Mouse (Mus musculus) forebrain, embryonic 15.5 days (tissue): ENCODE data around the gene Letmd1. TPM values are rescaled to one million over a fixed set of nuclear protein-coding genes. Genes with fewer than 3 reads are reported as not detected.
"Not testable (repeated sequence)": the region's sequence is repeated elsewhere in the genome, so short reads cannot be mapped to it uniquely, and the experiment has no call there.

Experiments
- ATAC-seq: fragments of 200-750 bp; cut with Nextera tagmentation; replicated peaks from 2 replicates; pipeline ENCODE4 v1.8.0; 2017; ENCODE audit warnings: mild to moderate bottlenecking, moderate TSS enrichment, moderate library complexity
- H3K27ac ChIP-seq: fragments of 300-500 bp; sonication (generic); replicated peaks from 2 replicates; pipeline ENCODE4 v1.5.1; 2015; ENCODE audit warnings: mild to moderate bottlenecking, inconsistent platforms
- H3K27me3 ChIP-seq: fragments of 300-500 bp; sonication (generic); 2 replicates; pipeline ENCODE4 v1.6.1; 2015; ENCODE audit warnings: inconsistent platforms
- H3K36me3 ChIP-seq: fragments of 300-500 bp; sonication (generic); 2 replicates; pipeline ENCODE4 v1.6.1; 2015; ENCODE audit warnings: mild to moderate bottlenecking, inconsistent platforms
- H3K4me1 ChIP-seq: fragments of 300-500 bp; sonication (generic); 2 replicates; pipeline ENCODE4 v1.6.1; 2015; ENCODE audit warnings: inconsistent platforms
- H3K4me2 ChIP-seq: fragments of 300-500 bp; sonication (generic); replicated peaks from 2 replicates; pipeline ENCODE4 v1.6.1; 2015; ENCODE audit warnings: mild to moderate bottlenecking, inconsistent platforms
- H3K4me3 ChIP-seq: fragments of 300-500 bp; sonication (generic); 2 replicates; pipeline ENCODE4 v1.5.1; 2015; ENCODE audit warnings: mild to moderate bottlenecking, inconsistent platforms
- H3K9ac ChIP-seq: fragments of 300-500 bp; sonication (generic); replicated peaks from 2 replicates; pipeline ENCODE4 v1.6.1; 2015; ENCODE audit warnings: mild to moderate bottlenecking, inconsistent platforms
- H3K9me3 ChIP-seq: fragments of 300-500 bp; sonication (generic); 2 replicates; pipeline ENCODE4 v1.6.1; 2016; ENCODE audit warnings: inconsistent platforms
- WGBS: fragments of 180-500 bp; shearing (Covaris S2); methylation state at CpG from one replicate; pipeline ENCODE4 v1.1.7; 2015; ENCODE audit warnings: mixed read lengths; 5-methylcytosine and 5-hydroxymethylcytosine counted together
- polyA plus RNA-seq: library from polyadenylated mRNA; unstranded; fragments of >200 nt; fragmentation: Nextera tagmentation; extraction: Ambion mirVana; gene quantifications from 2 replicates; pipeline ENCODE4 v1.2.1, GENCODE M21; 2015

Gene Letmd1
- polyA plus RNA-seq, 1 experiment from 2014 or later: 51.5 TPM

DNA sequence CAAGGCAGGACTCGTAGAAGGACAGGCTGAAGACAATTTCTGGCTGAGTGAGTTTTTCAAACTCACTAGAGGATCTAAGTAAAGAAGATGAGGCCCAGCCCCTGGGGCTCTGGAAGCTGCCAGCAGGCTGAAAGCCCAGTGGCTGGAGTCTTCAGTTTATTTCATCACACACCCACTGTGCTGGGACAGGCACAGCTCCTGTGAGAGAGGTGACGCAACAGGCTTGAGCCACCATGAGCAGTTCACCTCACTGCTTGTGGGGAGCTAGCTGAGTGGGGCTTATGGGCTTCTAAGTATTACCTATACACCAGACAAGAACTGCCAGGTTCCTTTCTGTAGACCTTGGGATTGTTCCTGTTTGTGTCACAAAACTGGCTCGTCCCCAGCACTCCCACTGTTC lies 16.8 kb downstream of the Letmd1 start:
- H3K36me3 ChIP-seq: peaks cover 82% of the 10 kb centered on the region
- peaks cover 13% of the 10 kb centered on the region for H3K4me1 ChIP-seq
- ATAC-seq: no peak
- WGBS: 88% methylated on average over 3 of the region's 3 CpGs
- no peak overlapping the region for H3K4me2 ChIP-seq
- H3K27me3 ChIP-seq: no peaks in the 10 kb centered on the region
- no peak overlapping the region for H3K9ac ChIP-seq
- H3K4me3 ChIP-seq: no peak overlapping the region
- H3K27ac ChIP-seq: no peak overlapping the region
- no peaks in the 10 kb centered on the region for H3K9me3 ChIP-seq

DNA sequence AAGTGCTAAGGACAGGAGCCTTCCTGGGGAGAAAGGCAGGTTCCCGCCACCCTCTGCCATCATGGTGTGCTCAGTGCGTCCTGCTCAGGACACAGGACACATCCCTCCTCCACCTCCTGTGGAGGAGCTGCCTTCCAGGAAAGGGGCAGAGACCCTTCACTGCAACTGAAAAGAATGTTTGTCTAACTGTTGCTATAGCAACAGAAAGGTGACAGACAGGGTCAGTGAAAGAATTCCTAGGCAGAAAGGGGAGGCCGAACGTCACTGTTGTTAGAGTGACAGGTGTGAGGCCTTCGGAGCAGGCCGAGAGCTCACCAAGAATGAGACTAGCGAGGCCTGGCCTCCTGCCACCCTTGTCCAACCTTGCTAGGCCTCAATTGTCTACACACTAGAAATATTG lies 17.6 kb downstream of the Letmd1 start:
- WGBS: 25% methylated on average over 7 of the region's 7 CpGs

DNA sequence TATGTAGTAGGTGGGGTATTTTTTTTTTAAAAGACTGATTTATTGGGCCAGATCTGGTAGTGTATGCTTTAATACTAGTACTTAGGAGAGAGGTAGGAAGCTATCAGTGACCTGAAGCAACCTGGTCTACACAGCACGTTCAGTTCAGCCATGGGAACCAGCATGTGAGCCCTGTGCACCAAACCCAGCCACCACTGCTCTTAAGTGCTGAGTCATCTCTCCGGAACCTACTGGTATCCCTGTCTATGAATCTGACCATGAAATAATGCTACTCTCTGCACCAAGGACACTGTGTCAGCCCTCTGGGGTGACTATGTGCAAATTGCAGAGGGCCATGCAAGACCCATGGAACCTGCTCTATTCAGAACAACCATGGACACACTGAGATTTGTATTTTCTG lies 18.2 kb downstream of the Letmd1 start:
- WGBS: 83% methylated on average over 2 of the region's 2 CpGs
- Histone ChIP-seq H3K9me3 (no peaks in the 10 kb centered on the region), H3K4me2 (no peak overlapping the region), H3K4me1 (peaks cover 27% of the 10 kb centered on the region), H3K27me3 (no peaks in the 10 kb centered on the region), H3K4me3 (no peak overlapping the region), H3K27ac (no peak overlapping the region), H3K36me3 (peaks cover 67% of the 10 kb centered on the region), H3K9ac (no peak overlapping the region)
- no peak for ATAC-seq

More for the DNA sequence above, 17.6 kb downstream of the Letmd1 start:
- Histone ChIP-seq H3K4me1 (peaks cover 21% of the 10 kb centered on the region), H3K4me2 (no peak overlapping the region), H3K4me3 (no peak overlapping the region), H3K9me3 (no peaks in the 10 kb centered on the region), H3K36me3 (peaks cover 73% of the 10 kb centered on the region), H3K9ac (no peak overlapping the region), H3K27me3 (no peaks in the 10 kb centered on the region), H3K27ac (no peak overlapping the region)
- no peak for ATAC-seq

DNA sequence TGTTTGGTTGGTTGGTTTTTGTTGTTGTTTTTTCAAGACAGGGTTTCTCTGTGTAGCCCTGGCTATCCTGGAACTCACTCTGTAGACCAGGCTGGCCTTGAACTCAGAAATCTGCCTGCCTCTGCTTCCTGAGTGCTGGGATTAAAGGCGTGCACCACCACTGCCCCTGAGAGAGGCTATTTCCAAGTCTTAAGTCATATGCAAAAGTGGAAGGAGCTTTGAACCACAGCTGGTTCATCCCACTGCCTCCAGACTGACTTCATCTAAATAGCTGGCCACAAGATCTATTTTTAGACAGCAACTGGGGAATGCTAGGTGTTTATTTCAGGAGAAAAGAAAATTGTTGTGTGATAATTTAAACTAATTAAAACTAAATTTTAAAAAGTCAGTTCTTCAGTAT lies 19.5 kb downstream of the Letmd1 start:
- H3K27me3 ChIP-seq, ATAC-seq, H3K9ac ChIP-seq, H3K27ac ChIP-seq, H3K9me3 ChIP-seq, H3K4me3 ChIP-seq, H3K4me2 ChIP-seq: not testable (repeated sequence)
- peaks cover 39% of the 10 kb centered on the region for H3K4me1 ChIP-seq
- H3K36me3 ChIP-seq: peaks cover 55% of the 10 kb centered on the region
- 90% methylated on average over 1 of the region's 1 CpGs for WGBS

DNA sequence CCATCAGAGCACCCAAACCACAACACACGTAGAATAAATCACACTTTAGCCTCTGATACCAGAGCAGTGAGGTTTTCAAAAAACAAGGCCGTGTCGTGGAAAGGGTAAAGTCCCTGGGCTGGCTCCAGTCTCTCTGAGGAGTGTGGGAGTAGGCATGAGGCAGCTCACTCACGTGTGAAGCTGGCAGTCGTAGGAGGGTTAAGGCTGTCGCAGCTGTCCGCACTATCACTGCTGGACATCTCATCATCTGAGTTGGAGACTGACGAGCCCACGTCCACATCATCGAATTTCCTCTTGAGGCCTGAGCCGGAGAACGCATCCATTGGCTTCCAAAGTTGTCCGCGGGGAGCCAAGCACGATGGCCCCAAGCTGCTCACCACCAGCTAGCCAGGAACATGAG lies 20.4 kb downstream of the Letmd1 start:
- whole genome bisulfite sequencing: 90% methylated on average over 15 of the region's 15 CpGs
- ATAC-seq: no peak

DNA sequence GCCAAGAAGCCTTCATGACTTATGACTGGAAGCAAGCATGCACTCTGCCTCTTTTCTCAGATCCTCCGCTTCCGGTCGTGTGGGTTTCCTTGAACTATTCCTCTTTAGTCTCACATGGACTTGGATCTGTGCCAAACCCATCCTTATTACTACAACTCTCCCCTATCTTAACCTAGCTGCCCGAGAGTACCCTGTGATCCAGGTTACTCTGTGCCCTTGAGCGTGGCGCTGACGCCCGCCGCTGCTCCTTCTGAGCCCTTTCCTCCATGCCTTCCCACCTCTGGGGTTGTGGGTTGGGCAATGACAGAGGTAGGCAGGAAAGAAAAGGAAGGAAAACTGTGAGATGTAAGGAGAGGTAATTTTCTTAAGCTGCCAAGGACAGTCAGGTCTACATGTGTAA lies 23.1 kb downstream of the Letmd1 start:
- Histone ChIP-seq H3K4me1 (peaks cover 48% of the 10 kb centered on the region), H3K4me3 (no peak overlapping the region), H3K36me3 (peaks cover 21% of the 10 kb centered on the region), H3K9me3 (no peaks in the 10 kb centered on the region), H3K9ac (no peak overlapping the region), H3K4me2 (peak overlapping the region; percentile 28), H3K27ac (no peak overlapping the region), H3K27me3 (no peaks in the 10 kb centered on the region)
- WGBS: 66% methylated on average over 9 of the region's 9 CpGs
- no peak for ATAC-seq

More for the DNA sequence above, 20.4 kb downstream of the Letmd1 start:
- H3K4me1 ChIP-seq: peaks cover 48% of the 10 kb centered on the region
- H3K4me2 ChIP-seq: no peak overlapping the region
- no peaks in the 10 kb centered on the region for H3K9me3 ChIP-seq
- H3K9ac ChIP-seq: no peak overlapping the region
- H3K4me3 ChIP-seq: no peak overlapping the region
- no peaks in the 10 kb centered on the region for H3K27me3 ChIP-seq
- peaks cover 47% of the 10 kb centered on the region for H3K36me3 ChIP-seq
- H3K27ac ChIP-seq: no peak overlapping the region

DNA sequence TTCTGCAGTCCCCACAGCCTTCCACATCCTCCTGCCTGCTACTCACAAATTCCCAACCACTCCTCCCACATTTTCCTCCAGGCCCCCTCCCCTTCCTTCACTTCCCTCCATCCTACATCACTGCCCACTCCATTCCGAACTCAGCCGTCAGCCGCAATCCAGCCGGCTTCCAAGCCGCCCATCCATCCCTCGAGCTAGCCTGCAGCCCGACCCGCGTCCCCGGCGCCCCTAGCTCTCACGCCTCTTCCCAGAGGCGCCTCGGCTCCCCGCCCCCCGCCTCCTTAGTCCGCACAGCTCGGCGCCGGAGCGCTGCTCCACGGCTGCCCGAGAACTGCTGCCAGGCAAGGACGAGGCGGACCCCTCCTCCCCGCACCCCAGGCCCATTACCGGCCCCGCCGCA lies 25.8 kb downstream of the Letmd1 start:
- Histone ChIP-seq H3K9ac (peak overlapping the region; percentile 93), H3K9me3 (no peaks in the 10 kb centered on the region), H3K4me3 (peak overlapping the region; percentile 77), H3K4me2 (peak overlapping the region; percentile 81), H3K27ac (peak overlapping the region; percentile 97), H3K36me3 (no peaks in the 10 kb centered on the region), H3K4me1 (peaks cover 42% of the 10 kb centered on the region), H3K27me3 (no peaks in the 10 kb centered on the region)
- peak; percentile 89 for ATAC-seq
- under 1% methylated on average over 29 of the region's 29 CpGs for WGBS

DNA sequence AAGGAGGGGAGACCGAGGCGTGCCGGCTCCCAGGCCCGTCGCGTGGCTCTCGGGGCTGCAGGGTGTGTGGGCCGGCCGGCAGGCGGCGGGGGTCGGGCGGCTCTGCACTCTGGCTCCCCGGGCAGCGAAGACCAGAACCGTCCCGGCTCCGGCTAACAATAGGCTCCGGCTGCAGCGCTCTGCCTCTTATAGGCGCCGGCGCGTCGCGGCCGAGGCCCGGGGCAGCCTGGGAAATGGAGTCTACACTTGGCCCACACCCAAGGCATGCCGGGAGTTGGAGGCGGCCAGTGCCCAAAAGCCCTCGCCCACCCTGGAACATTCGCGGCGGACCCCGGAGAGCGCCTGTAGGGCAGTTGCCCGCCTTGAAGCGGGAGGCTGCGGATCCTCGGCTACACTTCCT lies 26.3 kb downstream of the Letmd1 start, which contains the start of gene Csrnp2:
TSS of gene Csrnp2 (minus strand) at position 387 of the 400 bp plus-strand sequence.
- peak within 1 kb of the TSS; percentile 93 for H3K9ac ChIP-seq
- under 1% methylated on average over 40 of the region's 40 CpGs for WGBS
- H3K9me3 ChIP-seq: no peaks in the 10 kb centered on the region
- peak within 1 kb of the TSS; percentile 77 for H3K4me3 ChIP-seq
- no peaks in the 10 kb centered on the region for H3K36me3 ChIP-seq
- peak within 1 kb of the TSS; percentile 97 for H3K27ac ChIP-seq
- no peaks in the 10 kb centered on the region for H3K27me3 ChIP-seq
- peak; percentile 98 for ATAC-seq
- H3K4me1 ChIP-seq: peaks cover 40% of the 10 kb centered on the region
- H3K4me2 ChIP-seq: peak within 1 kb of the TSS; percentile 81

DNA sequence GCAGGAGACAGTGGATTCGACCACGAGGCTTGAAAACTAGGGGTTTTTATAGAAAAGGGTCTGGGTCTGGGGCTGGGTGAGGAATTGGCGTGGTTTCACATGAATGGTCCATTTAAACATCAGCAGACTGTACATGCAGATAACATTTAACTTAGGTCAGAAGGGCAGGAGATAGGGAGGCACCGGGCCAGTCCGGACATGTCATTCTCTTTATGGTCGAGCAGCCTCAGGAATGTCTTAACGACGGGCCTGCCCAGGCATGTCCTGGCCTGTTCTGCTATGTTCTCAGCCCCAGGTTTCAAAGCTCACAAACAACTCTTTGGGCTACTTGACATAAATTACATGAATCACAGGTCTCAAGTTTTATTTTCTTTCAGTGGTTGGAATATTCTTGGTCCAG lies 30.7 kb downstream of the Letmd1 start:
- H3K4me1 ChIP-seq, H3K4me3 ChIP-seq, H3K27ac ChIP-seq, ATAC-seq, H3K4me2 ChIP-seq, H3K9me3 ChIP-seq, H3K27me3 ChIP-seq, H3K9ac ChIP-seq: not testable (repeated sequence)
- H3K36me3 ChIP-seq: peaks cover 12% of the 10 kb centered on the region
- 91% methylated on average over 8 of the region's 8 CpGs for WGBS

DNA sequence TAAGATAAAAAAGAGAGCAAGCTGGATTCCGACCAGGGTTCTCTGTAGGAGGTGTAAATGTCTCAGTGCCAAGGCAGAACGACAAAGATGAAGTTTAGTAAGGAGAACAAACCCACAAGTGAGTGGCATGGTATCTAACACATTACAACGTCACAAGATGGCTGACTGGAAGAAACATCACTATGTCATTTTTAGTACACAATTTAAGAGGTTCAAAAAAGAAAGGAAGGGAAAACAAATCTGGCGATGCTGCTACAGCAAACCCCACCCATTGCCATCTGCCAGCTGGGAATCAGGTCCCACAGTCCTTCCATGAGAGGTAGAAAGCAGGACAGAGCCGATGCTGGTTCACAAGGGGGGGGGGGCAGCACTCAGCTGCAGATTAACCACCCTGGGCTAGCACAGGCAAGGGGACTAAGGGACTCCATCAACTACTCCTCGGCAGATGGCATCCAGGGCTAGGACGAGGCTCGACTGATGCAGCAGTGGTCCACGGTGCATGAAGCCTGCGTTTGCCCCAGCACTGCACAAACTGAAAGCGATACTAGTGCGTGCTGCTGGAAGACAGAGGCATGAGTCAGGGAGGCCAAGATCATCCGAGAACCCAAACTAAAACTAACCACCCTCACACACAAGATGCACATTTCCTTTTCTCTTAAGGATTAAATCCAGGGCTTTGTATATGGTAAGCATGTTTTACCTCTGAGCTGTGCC lies 39.8 kb downstream of the Letmd1 start:
- Histone ChIP-seq H3K27me3 (no peaks in the 10 kb centered on the region), H3K9me3 (no peaks in the 10 kb centered on the region), H3K27ac (no peak overlapping the region), H3K9ac (no peak overlapping the region), H3K4me1 (no peaks in the 10 kb centered on the region), H3K36me3 (peaks cover 70% of the 10 kb centered on the region), H3K4me2 (no peak overlapping the region), H3K4me3 (no peak overlapping the region)
- 84% methylated on average over 13 of the region's 13 CpGs for WGBS
- no peak for ATAC-seq

DNA sequence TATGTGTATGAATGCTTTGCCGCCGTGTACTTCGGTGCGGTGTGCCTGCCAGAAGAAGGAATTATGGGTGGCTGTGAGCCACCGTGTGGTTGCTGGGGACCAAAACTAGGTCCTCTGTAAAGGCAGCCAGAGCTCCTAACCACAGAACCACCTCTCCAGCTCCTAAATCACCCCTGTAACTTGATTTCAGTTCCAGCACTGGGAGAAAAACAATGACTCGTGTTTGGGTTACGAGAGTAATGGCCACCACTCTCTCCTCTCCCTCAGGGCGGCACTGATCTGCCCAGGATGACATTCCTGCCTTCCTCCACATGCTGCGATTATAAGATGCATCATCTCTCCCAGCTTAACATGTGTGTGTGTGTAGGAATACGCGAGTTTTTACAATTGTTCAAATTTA lies 41.2 kb downstream of the Letmd1 start:
- Histone ChIP-seq H3K4me3 (no peak overlapping the region), H3K36me3 (peaks cover 71% of the 10 kb centered on the region)
- 94% methylated on average over 11 of the region's 11 CpGs for WGBS

DNA sequence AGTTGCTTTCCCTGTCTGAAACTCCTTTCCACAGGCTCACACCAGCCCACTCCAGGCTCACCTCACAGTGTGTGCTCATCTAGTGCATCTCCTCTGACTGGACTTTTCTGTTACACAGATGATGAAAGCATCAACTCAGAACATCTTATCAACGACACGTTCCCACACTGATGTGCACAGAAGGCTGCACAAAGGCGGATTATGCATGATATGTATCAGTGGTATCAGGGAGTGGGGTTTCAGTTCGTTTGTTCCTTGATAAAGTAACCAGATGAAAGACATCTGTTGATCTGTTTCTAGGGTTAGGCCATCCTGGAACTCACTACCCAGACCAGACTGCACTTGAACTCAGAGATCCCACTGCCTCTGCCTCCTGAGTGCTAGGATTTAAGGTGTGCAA lies 44.6 kb downstream of the Letmd1 start:
- Histone ChIP-seq H3K4me3 (no peak overlapping the region), H3K36me3 (peaks cover 58% of the 10 kb centered on the region), H3K4me2 (no peak overlapping the region), H3K4me1 (no peaks in the 10 kb centered on the region), H3K27me3 (no peaks in the 10 kb centered on the region), H3K9me3 (no peaks in the 10 kb centered on the region), H3K9ac (no peak overlapping the region), H3K27ac (no peak overlapping the region)
- no peak for ATAC-seq
- WGBS: 91% methylated on average over 4 of the region's 4 CpGs

More for the DNA sequence above, 41.2 kb downstream of the Letmd1 start:
- H3K9me3 ChIP-seq: no peaks in the 10 kb centered on the region
- no peak overlapping the region for H3K9ac ChIP-seq
- no peak overlapping the region for H3K27ac ChIP-seq
- no peak overlapping the region for H3K4me2 ChIP-seq
- no peaks in the 10 kb centered on the region for H3K27me3 ChIP-seq
- ATAC-seq: no peak
- H3K4me1 ChIP-seq: no peaks in the 10 kb centered on the region

DNA sequence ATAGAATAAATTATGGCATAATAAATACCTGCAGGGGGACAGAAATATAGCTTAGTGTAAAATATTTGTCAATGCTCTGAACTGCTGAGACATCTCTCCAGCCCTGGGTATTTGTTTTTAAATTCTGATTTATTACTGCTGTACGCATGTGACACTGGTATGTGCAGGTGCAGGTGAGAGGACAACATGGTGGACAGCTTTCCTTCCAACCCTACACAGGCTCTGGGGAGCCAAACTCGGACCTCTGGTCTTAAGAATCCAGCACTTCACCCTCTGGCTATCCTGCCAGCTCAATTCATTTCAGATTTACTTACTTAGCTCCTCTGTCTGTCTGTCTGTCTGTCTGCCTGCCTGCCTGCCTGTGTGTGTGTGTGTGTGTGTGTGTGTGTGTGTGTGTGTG lies 46.3 kb downstream of the Letmd1 start:
- Histone ChIP-seq H3K36me3 (peaks cover 60% of the 10 kb centered on the region), H3K9me3 (no peaks in the 10 kb centered on the region), H3K4me3 (no peak overlapping the region), H3K4me1 (no peaks in the 10 kb centered on the region), H3K4me2 (no peak overlapping the region), H3K27me3 (no peaks in the 10 kb centered on the region), H3K9ac (no peak overlapping the region), H3K27ac (no peak overlapping the region)
- WGBS: 85% methylated on average over 2 of the region's 2 CpGs
- no peak for ATAC-seq
